Mouse (Mus musculus) bone marrow, adult 2 months (tissue): ENCODE data around the gene Pdcd4. TPM values are rescaled to one million over a fixed set of nuclear protein-coding genes. Genes with fewer than 3 reads are reported as not detected.
A peak's percentile ranks its signal among the peaks of the same experiment; 100 is the strongest.
"Not testable (repeated sequence)": the region's sequence is repeated elsewhere in the genome, so short reads cannot be mapped to it uniquely, and the experiment has no call there.

Experiments used
- H3K27ac ChIP-seq: fragments of 200-500 bp; 2 replicates; pipeline ENCODE4 v1.5.1; 2012; ENCODE audit warnings: low read depth, mild to moderate bottlenecking, control low read depth, inconsistent platforms, low read length; ENCODE audit not compliant: control insufficient read depth, poor library complexity, insufficient read depth
- H3K4me1 ChIP-seq: fragments of 200-500 bp; 2 replicates; pipeline ENCODE4 v1.6.1; 2011; ENCODE audit warnings: low read length; ENCODE audit not compliant: control insufficient read depth, insufficient read depth
- H3K4me3 ChIP-seq: fragments of 200-500 bp; replicated peaks from 2 replicates; pipeline ENCODE3; 2011; ENCODE audit warnings: mild to moderate bottlenecking, low read depth, low read length, control low read depth; ENCODE audit not compliant: control insufficient read depth
- CTCF ChIP-seq: fragments of 200-500 bp; IDR thresholded peaks from 2 replicates; pipeline ENCODE4 v1.5.1; 2011; ENCODE audit warnings: low read length, control low read depth; ENCODE audit not compliant: control insufficient read depth, insufficient read depth
- POLR2A ChIP-seq: fragments of 200-500 bp; IDR thresholded peaks from 2 replicates; pipeline ENCODE4 v1.6.1; 2011; ENCODE audit warnings: low read depth, mild to moderate bottlenecking, control low read depth, low read length, borderline replicate concordance; ENCODE audit not compliant: control insufficient read depth
- WGBS: fragments of 180-500 bp; shearing (Covaris S2); methylation state at CpG from one replicate; pipeline ENCODE4 v1.1.7; 2018; 5-methylcytosine and 5-hydroxymethylcytosine counted together
- polyA plus RNA-seq: library from polyadenylated mRNA; stranded (reverse); fragments of >200 nt; gene quantifications from 2 replicates; pipeline ENCODE4 v1.2.4, GENCODE M21; 2011; ENCODE audit warnings: low replicate concordance; ENCODE audit not compliant: missing spikeins, insufficient read depth, insufficient read length

Pdcd4 gene
- polyA plus RNA-seq, 1 experiment = 49.6 TPM

GRCm38 (mm10) chr19:53919541-53919940 is 27.5 kb downstream of the Pdcd4 start:
- TF ChIP-seq POLR2A (no peak), CTCF (no peak)
- WGBS = 87% methylated on average over 10 of the region's 10 CpGs
- H3K4me1 ChIP-seq = no peaks in the 10 kb centered on the region

DNA sequence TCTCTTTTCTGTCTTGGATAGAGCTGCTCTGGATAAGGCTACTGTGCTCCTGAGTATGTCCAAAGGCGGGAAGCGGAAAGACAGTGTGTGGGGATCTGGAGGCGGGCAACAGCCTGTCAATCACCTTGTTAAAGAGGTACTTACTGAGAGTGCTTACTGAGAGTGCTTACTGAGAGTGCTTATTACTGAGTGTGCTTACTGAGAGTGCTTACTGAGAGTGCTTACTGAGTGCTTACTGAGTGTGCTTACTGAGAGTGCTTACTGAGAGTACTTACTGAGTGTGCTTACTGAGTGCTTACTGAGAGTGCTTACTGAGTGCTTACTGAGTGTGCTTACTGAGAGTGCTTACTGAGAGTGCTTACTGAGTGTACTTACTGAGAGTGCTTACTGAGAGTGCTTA is 30.0 kb downstream of the Pdcd4 start:
- H3K4me3 ChIP-seq, H3K4me1 ChIP-seq, H3K27ac ChIP-seq: not testable (repeated sequence)
- 92% methylated on average over 3 of the region's 3 CpGs for WGBS

More at GRCm38 (mm10) chr19:53919541-53919940, 27.5 kb downstream of the Pdcd4 start:
- no peak overlapping the region for H3K27ac ChIP-seq
- no peak overlapping the region for H3K4me3 ChIP-seq

GRCm38 (mm10) chr19:53925338-53925751 is 33.3 kb downstream of the Pdcd4 start:
- Histone ChIP-seq H3K27ac (no peak overlapping the region), H3K4me1 (no peaks in the 10 kb centered on the region), H3K4me3 (no peak overlapping the region)
- 81% methylated on average over 2 of the region's 2 CpGs for WGBS
- TF ChIP-seq CTCF = peak; percentile 53
- no peak for TF ChIP-seq POLR2A

DNA sequence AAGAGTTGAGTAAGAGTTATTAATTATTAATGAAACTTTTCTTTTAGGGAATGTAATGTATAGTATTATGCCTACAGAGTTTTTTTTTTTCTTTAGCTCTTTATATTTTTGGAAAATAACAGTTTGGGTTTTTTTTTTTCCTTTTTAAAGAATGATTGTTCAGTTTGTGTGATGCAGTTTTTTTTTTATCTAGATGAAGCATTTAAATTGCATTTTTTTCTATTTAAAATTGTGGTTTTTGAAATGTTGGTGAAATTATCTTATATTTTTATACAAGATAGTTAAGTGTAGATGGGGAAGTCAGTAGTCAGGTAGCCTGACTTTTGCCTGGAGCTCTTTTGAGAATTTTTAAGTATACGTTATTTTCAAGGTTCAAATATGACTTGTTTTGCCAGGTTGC is 34.7 kb downstream of the Pdcd4 start:
- TF ChIP-seq POLR2A (no peak), CTCF (no peak)
- Histone ChIP-seq H3K27ac (no peak overlapping the region), H3K4me1 (no peaks in the 10 kb centered on the region), H3K4me3 (no peak overlapping the region)
- 88% methylated on average over 1 of the region's 1 CpGs for WGBS

DNA sequence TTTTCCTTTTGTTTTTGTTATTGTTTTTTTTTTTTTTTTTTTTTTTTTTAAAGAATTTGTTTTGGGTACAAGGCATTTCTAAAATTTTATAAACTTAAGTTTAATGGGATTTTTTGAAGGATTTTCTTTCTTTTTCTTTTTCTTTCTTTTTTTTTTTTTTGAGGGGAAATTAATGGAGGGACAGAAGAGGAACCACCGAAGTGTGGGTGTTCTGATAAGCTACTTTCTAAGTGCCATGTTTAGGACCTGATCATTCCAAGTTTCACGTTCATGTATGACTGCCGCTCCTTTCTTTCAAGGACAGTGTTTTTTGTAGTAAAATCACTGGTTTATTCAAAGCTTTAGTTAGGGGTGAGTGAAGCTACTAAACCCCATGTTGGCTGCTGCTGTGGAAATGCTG is 37.2 kb downstream of the Pdcd4 start:
- no peak for TF ChIP-seq CTCF
- TF ChIP-seq POLR2A = no peak
- no peak overlapping the region for H3K4me3 ChIP-seq
- H3K4me1 ChIP-seq = no peaks in the 10 kb centered on the region
- 40% methylated on average over 3 of the region's 3 CpGs for WGBS
- H3K27ac ChIP-seq = no peak overlapping the region

GRCm38 (mm10) chr19:53933050-53933449 is 41.0 kb downstream of the Pdcd4 start:
- H3K4me1 ChIP-seq = no peaks in the 10 kb centered on the region; the same call in 1 of the 2 replicates
- no peak overlapping the region for H3K4me3 ChIP-seq
- H3K27ac ChIP-seq = no peak overlapping the region
- no peak for TF ChIP-seq CTCF
- no peak for TF ChIP-seq POLR2A

DNA sequence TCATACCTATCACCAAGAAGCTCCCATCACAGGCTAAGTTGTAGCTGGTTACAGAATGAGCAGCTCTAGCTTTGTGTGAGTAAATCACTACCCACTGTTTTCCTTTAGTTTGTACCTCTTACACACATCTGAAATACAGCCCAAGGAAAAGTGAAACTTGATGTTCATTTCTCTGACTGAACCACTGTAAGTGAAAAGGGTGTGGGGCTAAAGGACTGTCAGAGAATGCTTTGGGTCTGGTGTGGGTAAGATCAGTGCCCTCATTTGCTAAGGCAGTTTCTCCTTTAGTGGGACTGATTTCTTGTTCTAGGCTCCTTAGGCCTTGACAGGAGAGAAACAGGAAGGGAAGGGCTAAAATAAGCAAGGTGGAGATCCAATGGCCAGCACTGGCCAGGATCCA is 42.0 kb downstream of the Pdcd4 start:
- Histone ChIP-seq H3K4me3 (no peak overlapping the region), H3K4me1 (no peaks in the 10 kb centered on the region; the same call in 1 of the 2 replicates), H3K27ac (no peak overlapping the region)
- TF ChIP-seq CTCF (no peak), POLR2A (no peak)

DNA sequence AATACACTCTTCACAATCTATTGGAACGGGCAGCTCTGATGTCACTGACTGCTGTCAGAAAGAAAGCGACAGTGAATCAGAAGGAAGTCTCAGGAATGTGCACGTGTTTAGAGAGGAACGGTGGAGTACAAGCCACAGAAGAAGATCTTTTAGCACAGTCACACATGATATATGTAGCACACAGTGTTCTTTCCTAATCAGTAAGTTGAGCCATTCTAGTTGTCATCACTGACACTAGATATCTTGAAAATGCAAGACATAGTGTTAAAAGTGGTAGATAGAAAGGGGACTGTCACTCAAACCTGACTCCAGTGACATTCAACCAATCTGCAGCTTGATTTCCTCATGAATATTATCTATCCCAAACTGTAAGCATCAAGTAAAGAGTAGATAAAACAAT is 47.4 kb downstream of the Pdcd4 start:
- TF ChIP-seq POLR2A (no peak), CTCF (no peak)
- 45% methylated on average over 4 of the region's 4 CpGs for WGBS
- Histone ChIP-seq H3K4me3 (no peak overlapping the region), H3K4me1 (no peaks in the 10 kb centered on the region; the same call in 1 of the 2 replicates), H3K27ac (no peak overlapping the region)

DNA sequence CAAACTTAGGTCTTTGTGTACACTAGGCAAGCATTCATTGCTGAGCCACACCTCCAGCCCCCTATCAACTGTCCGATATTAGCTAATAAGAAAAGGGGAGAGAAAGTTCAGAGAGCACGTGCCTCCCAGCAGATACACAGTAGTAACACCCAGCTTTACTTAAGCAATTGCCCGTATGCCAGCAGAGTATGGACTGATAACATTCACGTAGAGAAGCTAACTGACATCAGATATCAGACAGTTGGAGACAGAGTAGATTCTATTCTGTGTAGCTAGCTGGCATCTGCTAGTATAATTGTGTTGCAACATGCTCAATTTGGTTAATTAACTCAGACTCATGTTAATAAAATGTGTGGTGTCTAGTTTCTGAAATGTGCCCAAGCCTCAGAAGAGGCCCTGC is 49.1 kb downstream of the Pdcd4 start:
- H3K27ac ChIP-seq = no peak overlapping the region

More for the DNA sequence above, 49.1 kb downstream of the Pdcd4 start:
- no peaks in the 10 kb centered on the region; the same call in 1 of the 2 replicates for H3K4me1 ChIP-seq
- TF ChIP-seq CTCF (no peak), POLR2A (no peak)
- WGBS = 50% methylated on average over 4 of the region's 4 CpGs
- H3K4me3 ChIP-seq = no peak overlapping the region
